Mouse (Mus musculus) CH12.LX (cell line): Measurements from ENCODE around the gene Atp1a1. TPM values are rescaled to one million over a fixed set of nuclear protein-coding genes. Genes with fewer than 3 reads are reported as not detected.

ENCODE experiments used
- DNase-seq: peaks from one replicate; pipeline ENCODE4 v3.0.0-alpha.2; 2013; ENCODE audit errors: extremely low read depth
- H3K27ac ChIP-seq: 2 replicates; pipeline ENCODE4 v1.5.1; 2012; ENCODE audit warnings: low read depth, mild to moderate bottlenecking, control low read depth, moderate library complexity; ENCODE audit not compliant: insufficient read depth
- H3K27me3 ChIP-seq: replicated peaks from 2 replicates; pipeline ENCODE3; 2012; ENCODE audit warnings: inconsistent platforms
- H3K36me3 ChIP-seq, 2 experiments: replicated peaks in 1 of 2; 2 replicates each; pipeline versions ENCODE3 to v1.6.1; 2012; ENCODE audit warnings: inconsistent platforms in 1 of 2, low read length in 1 of 2, mild to moderate bottlenecking in 1 of 2, mixed read lengths in 1 of 2, moderate library complexity in 1 of 2; ENCODE audit not compliant: control insufficient read depth in 1 of 2, insufficient read depth in 1 of 2
- H3K4me1 ChIP-seq, 2 experiments: 2 replicates each; pipeline ENCODE4 v1.6.1; 2012; ENCODE audit warnings: inconsistent platforms in 1 of 2, moderate library complexity in 1 of 2; ENCODE audit not compliant: insufficient read depth in 2 of 2, control insufficient read depth in 1 of 2
- H3K4me2 ChIP-seq: 2 replicates; pipeline ENCODE4 v1.6.1; 2012; ENCODE audit warnings: low read depth, mild to moderate bottlenecking, control low read depth; ENCODE audit not compliant: poor library complexity, insufficient read depth, severe bottlenecking
- H3K4me3 ChIP-seq, 3 experiments: fragments of 150-350 bp in 1 of 3; sonication (generic) in 1 of 3; replicated peaks in 1 of 3; 2 replicates each; pipeline versions ENCODE3 to v1.5.1; 2011 to 2012; ENCODE audit warnings: low read depth in 2 of 3, low read length in 2 of 3, mild to moderate bottlenecking in 2 of 3, moderate library complexity in 2 of 3, control low read depth in 1 of 3, improper control_type of control experiment in 1 of 3, inconsistent platforms in 1 of 3, mixed read lengths in 1 of 3; ENCODE audit not compliant: poor library complexity in 1 of 3
- H3K79me2 ChIP-seq: replicated peaks from 2 replicates; pipeline ENCODE4 v1.6.1; 2012; ENCODE audit warnings: mild to moderate bottlenecking, moderate library complexity; ENCODE audit not compliant: control insufficient read depth, poor library complexity, insufficient read depth, severe bottlenecking; ENCODE audit errors: extremely low read depth
- H3K9ac ChIP-seq: 2 replicates; pipeline ENCODE4 v1.6.1; 2012; ENCODE audit warnings: low read depth, mild to moderate bottlenecking, control low read depth, moderate library complexity; ENCODE audit not compliant: insufficient read depth
- H3K9me3 ChIP-seq: replicated peaks from 2 replicates; pipeline ENCODE3; 2012; ENCODE audit warnings: low read length, inconsistent platforms, mixed read lengths
- BHLHE40 ChIP-seq: IDR thresholded peaks from 2 replicates; pipeline ENCODE4 v1.6.1; 2011; ENCODE audit warnings: mild to moderate bottlenecking, low read depth, low read length, improper control_type of control experiment
- CHD2 ChIP-seq: IDR thresholded peaks from 2 replicates; pipeline ENCODE4 v1.6.1; 2011; ENCODE audit warnings: low read length, improper control_type of control experiment
- CTCF ChIP-seq, 2 experiments: IDR thresholded peaks in 1 of 2; conservative IDR thresholded peaks in 1 of 2; 2 replicates each; pipeline ENCODE4 v1.5.1; 2011 to 2012; ENCODE audit warnings: low read depth in 2 of 2, low read length in 2 of 2, improper control_type of control experiment in 1 of 2, inconsistent platforms in 1 of 2, mild to moderate bottlenecking in 1 of 2, moderate library complexity in 1 of 2
- E2F4 ChIP-seq: IDR thresholded peaks from 2 replicates; pipeline ENCODE4 v1.6.1; 2011; ENCODE audit warnings: low read depth, low read length, improper control_type of control experiment; ENCODE audit not compliant: insufficient replicate concordance
- ELF1 ChIP-seq: IDR thresholded peaks from 2 replicates; pipeline ENCODE4 v1.6.1; 2014; ENCODE audit warnings: low read depth, mild to moderate bottlenecking, inconsistent platforms, low read length, improper control_type of control experiment
- ETS1 ChIP-seq: conservative IDR thresholded peaks from 2 replicates; pipeline ENCODE4 v1.6.1; 2012; ENCODE audit warnings: low read depth, mild to moderate bottlenecking, inconsistent platforms, low read length, improper control_type of control experiment, moderate library complexity
- GABPA ChIP-seq: IDR thresholded peaks from 2 replicates; pipeline ENCODE4 v1.6.1; 2012; ENCODE audit warnings: low read depth, low read length, improper control_type of control experiment, inconsistent platforms; ENCODE audit not compliant: insufficient replicate concordance
- HCFC1 ChIP-seq: IDR thresholded peaks from 2 replicates; pipeline ENCODE4 v1.6.1; 2012; ENCODE audit warnings: low read depth, mild to moderate bottlenecking, inconsistent platforms, low read length, improper control_type of control experiment
- IRF4 ChIP-seq: IDR thresholded peaks from 2 replicates; pipeline ENCODE4 v1.6.1; 2014; ENCODE audit warnings: low read depth, mild to moderate bottlenecking, inconsistent platforms, low read length, improper control_type of control experiment
- JUN ChIP-seq: IDR thresholded peaks from 2 replicates; pipeline ENCODE4 v1.6.1; 2011; ENCODE audit warnings: low read depth, mild to moderate bottlenecking, low read length, improper control_type of control experiment, moderate library complexity; ENCODE audit not compliant: insufficient read depth
- JUND ChIP-seq: conservative IDR thresholded peaks from 2 replicates; pipeline ENCODE4 v1.6.1; 2011; ENCODE audit warnings: low read depth, low read length, improper control_type of control experiment
- KAT2A ChIP-seq: IDR thresholded peaks from 2 replicates; pipeline ENCODE4 v1.6.1; 2012; ENCODE audit warnings: low read length, improper control_type of control experiment, inconsistent platforms; ENCODE audit not compliant: insufficient replicate concordance
- MAX ChIP-seq: IDR thresholded peaks from 2 replicates; pipeline ENCODE4 v1.6.1; 2011; ENCODE audit warnings: low read length, improper control_type of control experiment
- MXI1 ChIP-seq: IDR thresholded peaks from 2 replicates; pipeline ENCODE4 v1.6.1; 2011; ENCODE audit warnings: mild to moderate bottlenecking, low read depth, low read length, improper control_type of control experiment
- NELFE ChIP-seq: IDR thresholded peaks from 2 replicates; pipeline ENCODE4 v1.6.1; 2011; ENCODE audit warnings: low read depth, low read length, improper control_type of control experiment
- NRF1 ChIP-seq: IDR thresholded peaks from 2 replicates; pipeline ENCODE4 v1.6.1; 2014; ENCODE audit warnings: low read depth, mild to moderate bottlenecking, inconsistent platforms, low read length, improper control_type of control experiment, moderate library complexity
- PAX5 ChIP-seq: IDR thresholded peaks from 2 replicates; pipeline ENCODE4 v1.6.1; 2012; ENCODE audit warnings: low read length, inconsistent platforms, mixed read lengths
- POLR2A ChIP-seq: IDR thresholded peaks from 2 replicates; pipeline ENCODE4 v1.6.1; 2011; ENCODE audit warnings: low read depth, mild to moderate bottlenecking, improper control_type of control experiment, low read length
- POLR2AphosphoS2 ChIP-seq: IDR thresholded peaks from 2 replicates; pipeline ENCODE4 v1.6.1; 2011; ENCODE audit warnings: low read depth, low read length, improper control_type of control experiment
- RAD21 ChIP-seq: IDR thresholded peaks from 2 replicates; pipeline ENCODE4 v1.6.1; 2011; ENCODE audit warnings: low read depth, mild to moderate bottlenecking, low read length, improper control_type of control experiment, moderate library complexity
- RCOR1 ChIP-seq: conservative IDR thresholded peaks from 2 replicates; pipeline ENCODE4 v1.6.1; 2012; ENCODE audit warnings: low read depth, mild to moderate bottlenecking, inconsistent platforms, low read length, improper control_type of control experiment
- SMC3 ChIP-seq: IDR thresholded peaks from 2 replicates; pipeline ENCODE4 v1.6.1; 2011; ENCODE audit warnings: low read depth, low read length, improper control_type of control experiment
- UBTF ChIP-seq: IDR thresholded peaks from 2 replicates; pipeline ENCODE4 v1.6.1; 2012; ENCODE audit warnings: low read depth, mild to moderate bottlenecking, inconsistent platforms, low read length, improper control_type of control experiment, moderate library complexity
- USF1 ChIP-seq: IDR thresholded peaks from 2 replicates; pipeline ENCODE4 v1.6.1; 2014; ENCODE audit warnings: low read depth, mild to moderate bottlenecking, inconsistent platforms, low read length, improper control_type of control experiment
- USF2 ChIP-seq: conservative IDR thresholded peaks from 2 replicates; pipeline ENCODE4 v1.6.1; 2011; ENCODE audit warnings: low read depth, low read length, improper control_type of control experiment
- ZKSCAN1 ChIP-seq: IDR thresholded peaks from 2 replicates; pipeline ENCODE4 v1.6.1; 2012; ENCODE audit warnings: low read depth, inconsistent platforms, low read length, improper control_type of control experiment, borderline replicate concordance
- ZNF384 ChIP-seq: IDR thresholded peaks from 2 replicates; pipeline ENCODE4 v1.6.1; 2012; ENCODE audit warnings: low read depth, low read length, improper control_type of control experiment, inconsistent platforms
- dilution Hi-C: fragments of 300-500 bp; cut with MboI; formaldehyde crosslinking; loops from 2 replicates; pipeline ENCODE4 v1.14.3; 2020; ENCODE audit warnings: low sequenced_read_pairs; ENCODE audit not compliant: extremely low pct_unique_long_range_greater_than_20kb, extremely low pct_ligation_motif_present
- in situ Hi-C: fragments of 300-500 bp; cut with MboI; formaldehyde crosslinking; loops from 3 replicates; pipeline ENCODE4 v1.14.3; 2019; ENCODE audit warnings: low sequenced_read_pairs, low pct_ligation_motif_present, low pct_unique_long_range_greater_than_20kb, mixed read lengths
- polyA plus RNA-seq: library from polyadenylated mRNA; unstranded; fragments of >175 nt; gene quantifications from 2 replicates; pipeline ENCODE4 v1.2.1, GENCODE M21; 2012; ENCODE audit warnings: low read depth; ENCODE audit not compliant: insufficient read length
- total RNA-seq, 2 experiments: library from RNA; depleted of rRNA; stranded (reverse); fragments of 300-350 nt in 1 of 2; fragments of >200 nt in 1 of 2; gene quantifications; 2 replicates each; pipeline ENCODE4 v1.2.3; 2012 to 2014

Gene Atp1a1
- total and polyA plus RNA-seq, 3 experiments, result 215 to 337 (median 219) TPM

- in situ Hi-C loops (no loop called here), dilution Hi-C loops (no loop called here)
- Histone ChIP-seq H3K4me2 (no peak overlapping the region), H3K27me3 (no peaks in the 10 kb centered on the region), H3K9ac (no peak overlapping the region), H3K36me3 (no peaks in the 10 kb centered on the region), H3K79me2 (no peaks in the 10 kb centered on the region), H3K9me3 (no peaks in the 10 kb centered on the region), H3K27ac (no peak overlapping the region), H3K4me1 (peaks cover 0 to 6% of the 10 kb centered on the region in 2 experiments; a peak in 1 of 4 replicates), H3K4me3 (no peak overlapping the region)
- no peak for DNase-seq
- TF ChIP-seq HCFC1, result no peak
- TF ChIP-seq UBTF, result no peak
- no peak for TF ChIP-seq JUN
- TF ChIP-seq E2F4, result no peak
- TF ChIP-seq MXI1, result no peak
- TF ChIP-seq NRF1, result no peak
- no peak for TF ChIP-seq KAT2A
- TF ChIP-seq POLR2AphosphoS2, result no peak
- no peak for TF ChIP-seq ZNF384
- TF ChIP-seq CTCF (conservative IDR thresholded peaks at IDR 0.05 in 1 of 2, IDR thresholded peaks at IDR 0.05 in 1 of 2; ENCODE audit: low read depth in 2 of 2, low read length in 2 of 2), result no peak
- no peak for TF ChIP-seq NELFE
- TF ChIP-seq PAX5, result no peak
- no peak for TF ChIP-seq ETS1
- TF ChIP-seq POLR2A, result no peak
- TF ChIP-seq BHLHE40, result no peak
- no peak for TF ChIP-seq RAD21
- no peak for TF ChIP-seq CHD2
Measured at GRCm38 (mm10) chr3:101528157-101528899, 76.2 kb downstream of the Atp1a1 start.

GRCm38 (mm10) chr3:101526603-101527002 lies 77.9 kb downstream of the Atp1a1 start:
- H3K27ac ChIP-seq, result no peak overlapping the region
- no peak overlapping the region for H3K4me3 ChIP-seq
- H3K4me2 ChIP-seq, result no peak overlapping the region
- no peaks in the 10 kb centered on the region for H3K9me3 ChIP-seq
- no peak overlapping the region for H3K9ac ChIP-seq
- DNase-seq, result no peak
- no peaks in the 10 kb centered on the region for H3K79me2 ChIP-seq
- H3K36me3 ChIP-seq, result no peaks in the 10 kb centered on the region
- in situ Hi-C loops (no loop called here), dilution Hi-C loops (no loop called here)
- TF ChIP-seq JUN, result no peak
- TF ChIP-seq ELF1, result no peak
- no peak for TF ChIP-seq GABPA
- TF ChIP-seq POLR2AphosphoS2, result no peak
- TF ChIP-seq UBTF, result no peak
- TF ChIP-seq ZKSCAN1, result no peak
- TF ChIP-seq JUND, result no peak
- TF ChIP-seq CHD2, result no peak
- no peak for TF ChIP-seq USF2
- TF ChIP-seq NRF1, result no peak
- no peak for TF ChIP-seq USF1
- no peak for TF ChIP-seq ZNF384
- TF ChIP-seq IRF4, result no peak
- no peak for TF ChIP-seq RCOR1
- no peak for TF ChIP-seq MAX
- no peak for TF ChIP-seq BHLHE40
- TF ChIP-seq SMC3, result no peak
- TF ChIP-seq, all 38 proteins: peak for 0
- H3K27me3 ChIP-seq, result no peaks in the 10 kb centered on the region
- H3K4me1 ChIP-seq, result peaks cover 0 to 6% of the 10 kb centered on the region in 2 experiments; a peak in 1 of 4 replicates
